In genomic region chr16:97017171-97017738, GRCm38 (mm10) we compare ENCODE assay signal across 10 mouse cellular contexts.
DNase-seq lines count a peak whose midpoint lies in the region; ATAC-seq and TF ChIP-seq lines count a peak whose summit lies in the region.
"Had no signal": no experiment of that assay in that cellular context is flagged by ENCODE, and none has a peak within 500 bp of the region (broad histone marks: within the 10 kb centered on the region; RNA-seq: fewer than 3 reads in every experiment).

No protein-coding gene starts in this region.

- no peaks in the 10 kb centered on the region for H3K9me3 ChIP-seq in hindbrain, embryonic 13.5 days
- H3K9me3 ChIP-seq in hindbrain, embryonic 11.5 days (ENCODE audit: control insufficient read depth, low read length): no peaks in the 10 kb centered on the region
- H3K9me3 ChIP-seq in MEL (replicated peaks; ENCODE audit: insufficient read depth, low read length): no peaks in the 10 kb centered on the region
- H3K9me3 ChIP-seq in embryonic facial prominence, embryonic 14.5 days (ENCODE audit: control insufficient read depth, low read length): no peaks in the 10 kb centered on the region

- no peak overlapping the region for H3K9ac ChIP-seq in hindbrain, embryonic 13.5 days
- H3K9ac ChIP-seq in hindbrain, embryonic 11.5 days (ENCODE audit: low read depth, low read length): no peak overlapping the region
- H3K9ac ChIP-seq in MEL (ENCODE audit: control insufficient read depth, low read depth, low read length, poor library complexity, severe bottlenecking): no peak overlapping the region
- no peak overlapping the region for H3K9ac ChIP-seq in embryonic facial prominence, embryonic 14.5 days (ENCODE audit: low read depth, low read length)

- TF ChIP-seq EP300 in MEL (IDR thresholded peaks at IDR 0.05; ENCODE audit: low read depth in 1 of 2, low read length in 2 of 2): no peak

- ATAC-seq in hindbrain, embryonic 13.5 days (ENCODE audit: low FRiP score): no peak
- ATAC-seq in hindbrain, embryonic 11.5 days (ENCODE audit: low FRiP score): no peak
- ATAC-seq in embryonic facial prominence, embryonic 14.5 days (ENCODE audit: low read depth): 0 out of 2 replicates have a peak, but pooled peaks have one; percentile 30
- peak; percentile 72 for ATAC-seq in megakaryocyte-erythroid progenitor cell, adult 5-6 weeks (replicated peaks; ENCODE audit: low FRiP score, low TSS enrichment, poor library complexity, severe bottlenecking)

- TF ChIP-seq RAD21 in MEL (IDR thresholded peaks at IDR 0.05; ENCODE audit: low read depth, low read length): peak; percentile 11

- no peaks in the 10 kb centered on the region for H3K79me2 ChIP-seq in MEL (ENCODE audit: control insufficient read depth, insufficient read depth, low read length, poor library complexity)

- no peak for DNase-seq in hindbrain, embryonic 11.5 days (ENCODE audit: low spot score)
- DNase-seq in MEL (ENCODE audit: low read depth, low spot score): no peak
- peak; percentile 29 for DNase-seq in embryonic facial prominence, embryonic 14.5 days (ENCODE audit: low spot score)
- DNase-seq in lung, postnatal 36 days: no peak
- DNase-seq in c-Kit-positive CD71-positive TER-119-positive erythroid progenitor cells, embryonic 14.5 days (ENCODE audit: low spot score): no peak
- no peak for DNase-seq in heart, postnatal 14 days
- DNase-seq: gastrocnemius, postnatal 10 days; lung, adult 2 months had no signal

- peaks cover 23% of the 10 kb centered on the region for H3K4me1 ChIP-seq in hindbrain, embryonic 13.5 days (replicated peaks)
- H3K4me1 ChIP-seq in hindbrain, embryonic 11.5 days (replicated peaks; ENCODE audit: control insufficient read depth, insufficient read depth, low read length): no peaks in the 10 kb centered on the region
- H3K4me1 ChIP-seq in MEL (ENCODE audit: control insufficient read depth in 1 of 2, insufficient read depth in 2 of 2, low read length in 2 of 2): no peaks in the 10 kb centered on the region
- H3K4me1 ChIP-seq in embryonic facial prominence, embryonic 14.5 days (ENCODE audit: control insufficient read depth, insufficient read depth, low read length): no peaks in the 10 kb centered on the region

- H3K27me3 ChIP-seq in hindbrain, embryonic 13.5 days: no peaks in the 10 kb centered on the region
- no peaks in the 10 kb centered on the region for H3K27me3 ChIP-seq in hindbrain, embryonic 11.5 days (ENCODE audit: control insufficient read depth, insufficient read depth, low read length)
- H3K27me3 ChIP-seq in MEL (ENCODE audit: control insufficient read depth in 1 of 2, insufficient read depth in 2 of 2, low read length in 2 of 2): no peaks in the 10 kb centered on the region
- H3K27me3 ChIP-seq in embryonic facial prominence, embryonic 14.5 days (replicated peaks; ENCODE audit: control insufficient read depth, insufficient read depth, low read length): no peaks in the 10 kb centered on the region

- H3K36me3 ChIP-seq in hindbrain, embryonic 13.5 days: no peaks in the 10 kb centered on the region
- H3K36me3 ChIP-seq in hindbrain, embryonic 11.5 days (ENCODE audit: control insufficient read depth, insufficient read depth, low read length): no peaks in the 10 kb centered on the region
- no peaks in the 10 kb centered on the region for H3K36me3 ChIP-seq in MEL (ENCODE audit: control insufficient read depth in 1 of 2, insufficient read depth in 2 of 2, low read length in 2 of 2)
- no peaks in the 10 kb centered on the region for H3K36me3 ChIP-seq in embryonic facial prominence, embryonic 14.5 days (ENCODE audit: control insufficient read depth, insufficient read depth, low read length)

- no peak overlapping the region for H3K4me3 ChIP-seq in hindbrain, embryonic 13.5 days
- no peak overlapping the region for H3K4me3 ChIP-seq in hindbrain, embryonic 11.5 days (ENCODE audit: low read depth, low read length)
- H3K4me3 ChIP-seq in MEL (ENCODE audit: control insufficient read depth in 1 of 2, insufficient read depth in 1 of 2, low read depth in 2 of 2, low read length in 2 of 2): no peak overlapping the region
- no peak overlapping the region for H3K4me3 ChIP-seq in embryonic facial prominence, embryonic 14.5 days (ENCODE audit: low read depth, low read length)

- WGBS in hindbrain, embryonic 13.5 days: 88% methylated on average over 2 of the region's 3 CpGs
- 86% methylated on average over 3 of the region's 3 CpGs for WGBS in hindbrain, embryonic 11.5 days
- WGBS in embryonic facial prominence, embryonic 14.5 days: 76% methylated on average over 3 of the region's 3 CpGs

- H3K27ac ChIP-seq in hindbrain, embryonic 13.5 days: peak overlapping the region; percentile 80; the same call in 1 of the 2 replicates
- no peak overlapping the region for H3K27ac ChIP-seq in hindbrain, embryonic 11.5 days (ENCODE audit: low read depth, low read length)
- H3K27ac ChIP-seq in MEL (ENCODE audit: control insufficient read depth, low read depth, low read length): no peak overlapping the region
- H3K27ac ChIP-seq in embryonic facial prominence, embryonic 14.5 days (replicated peaks; ENCODE audit: low read depth, low read length): no peak overlapping the region

- H3K4me2 ChIP-seq in hindbrain, embryonic 13.5 days: no peak overlapping the region
- no peak overlapping the region for H3K4me2 ChIP-seq in hindbrain, embryonic 11.5 days (replicated peaks; ENCODE audit: low read depth, low read length)
- H3K4me2 ChIP-seq in embryonic facial prominence, embryonic 14.5 days (ENCODE audit: low read depth, low read length): no peak overlapping the region

- peak in 1 of 3 experiments; percentile 29; a peak in 2 of 6 replicates for TF ChIP-seq CTCF in MEL (IDR thresholded peaks at IDR 0.05 in 2 of 3, conservative IDR thresholded peaks at IDR 0.05 in 1 of 3; ENCODE audit: control insufficient read depth in 1 of 3, insufficient read depth in 1 of 3, low read depth in 2 of 3, low read length in 3 of 3, poor library complexity in 1 of 3, severe bottlenecking in 1 of 3)

- TF ChIP-seq POLR2A in MEL (IDR thresholded peaks at IDR 0.05; ENCODE audit: control insufficient read depth in 1 of 2, insufficient read depth in 1 of 2, low read depth in 1 of 2, low read length in 2 of 2, poor library complexity in 1 of 2): no peak

- intact Hi-C loops in heart, postnatal 14 days (cut with DNase I): loop anchor here (5.0 to 10.0 kb wide), 2 partner anchors 122 to 165 kb away; no protein-coding TSS in a partner anchor

TF ChIP-seq in MEL, 35 proteins besides CTCF, POLR2A, EP300 and RAD21:
- TF ChIP-seq CHD2 (IDR thresholded peaks at IDR 0.05; ENCODE audit: low read length) (no peak), SMC3 (IDR thresholded peaks at IDR 0.05; ENCODE audit: low read depth, low read length) (peak; percentile 40), NRF1 (IDR thresholded peaks at IDR 0.05; ENCODE audit: insufficient read depth, low read depth, low read length, poor library complexity, severe bottlenecking) (no peak)

Comparison
In these comparisons a context has a peak if more than half of its experiments do, and no peak if none do; other contexts are left out.
1. ATAC-seq: peak in embryonic facial prominence, embryonic 14.5 days (single experiment) and megakaryocyte-erythroid progenitor cell, adult 5-6 weeks (single experiment); none in hindbrain, embryonic 13.5 days (single experiment) and hindbrain, embryonic 11.5 days (single experiment).